Mouse (Mus musculus): ENCODE results near the gene Tnfsfm13. TPM values are rescaled to one million over a fixed set of nuclear protein-coding genes. Genes with fewer than 3 reads are reported as not detected.
A peak's percentile ranks its signal among the peaks of the same experiment; 100 is the strongest.

Gene Tnfsfm13
- polyA plus RNA-seq, 1 experiment, result 43.9 TPM

DNA sequence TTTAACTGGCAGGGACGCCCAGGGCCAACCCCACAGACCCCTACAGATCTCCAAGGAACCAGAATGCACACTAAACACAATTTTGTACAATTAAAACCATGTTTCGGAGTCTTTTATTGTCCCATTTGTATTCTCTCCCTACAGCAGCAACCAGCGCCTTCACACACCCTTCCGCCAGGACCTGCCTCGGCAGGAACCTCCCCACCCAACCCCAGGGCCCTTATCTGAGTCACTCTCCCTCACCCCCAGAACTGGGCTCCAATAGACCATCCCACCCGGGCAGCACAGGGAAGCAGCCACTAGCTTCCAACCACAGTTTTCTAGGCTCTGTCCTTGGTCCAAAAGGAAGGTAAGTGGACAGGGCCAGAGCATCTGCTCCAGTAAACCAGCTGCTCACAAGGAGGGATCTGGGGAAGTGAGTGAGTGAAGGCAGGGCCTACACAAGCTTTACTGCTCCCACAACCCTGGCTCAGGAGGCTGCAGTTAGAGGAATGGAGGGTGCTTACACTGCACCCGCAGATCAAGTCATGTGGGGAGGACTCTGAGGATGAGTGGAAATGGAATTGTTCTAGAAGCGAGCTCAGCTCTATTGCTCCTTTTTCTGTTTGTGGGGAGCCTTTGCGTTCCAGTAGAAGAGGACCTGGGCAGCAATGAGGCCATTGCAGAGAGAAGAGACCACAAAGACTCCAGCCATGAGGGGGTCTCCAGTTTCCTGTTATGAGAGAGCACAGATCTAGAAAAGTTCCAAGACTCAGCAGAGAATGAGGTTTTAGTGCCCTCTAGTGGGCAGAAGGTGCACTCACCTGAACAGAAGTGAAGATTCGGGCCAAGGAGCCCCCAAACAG, 39.1 kb downstream of the Tnfsfm13 start:
- peak; percentile 73 for TF ChIP-seq CTCF (IDR thresholded peaks at IDR 0.05; ENCODE audit: low read depth, low read length)
- TF ChIP-seq POLR2A (IDR thresholded peaks at IDR 0.05; ENCODE audit: borderline replicate concordance, low read depth, low read length), result no peak
- Histone ChIP-seq H3K4me1 (ENCODE audit: control insufficient read depth, insufficient read depth, low read length) (peaks cover 12% of the 10 kb centered on the region), H3K4me3 (ENCODE audit: insufficient read depth, low read length) (no peak overlapping the region), H3K27ac (ENCODE audit: insufficient read depth, low read depth, low read length) (no peak overlapping the region)

DNA sequence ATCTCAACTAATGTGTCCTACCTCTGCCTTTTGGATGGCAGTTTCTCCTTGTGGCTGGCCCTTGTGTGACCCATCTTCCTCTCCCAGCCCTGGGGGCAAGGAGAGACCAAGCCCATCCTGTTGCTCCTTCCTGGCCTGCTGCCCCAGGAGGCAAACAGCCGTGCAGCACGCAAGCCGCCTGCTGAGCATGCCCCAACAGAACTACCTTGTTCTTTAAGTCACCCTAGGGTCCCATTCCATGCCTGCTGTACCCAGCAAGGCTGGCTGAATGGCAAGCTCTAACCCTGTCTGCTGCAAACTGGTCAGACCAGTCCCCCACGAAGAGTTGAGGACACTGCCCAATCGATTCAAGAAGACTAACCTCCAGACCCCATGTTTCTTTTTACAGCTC, 39.8 kb downstream of the Tnfsfm13 start:
- H3K4me3 ChIP-seq (ENCODE audit: insufficient read depth, low read length), result no peak overlapping the region
- TF ChIP-seq POLR2A (IDR thresholded peaks at IDR 0.05; ENCODE audit: borderline replicate concordance, low read depth, low read length) (no peak), CTCF (IDR thresholded peaks at IDR 0.05; ENCODE audit: low read depth, low read length) (no peak)
- no peak overlapping the region for H3K27ac ChIP-seq (ENCODE audit: insufficient read depth, low read depth, low read length)
- peaks cover 12% of the 10 kb centered on the region for H3K4me1 ChIP-seq (ENCODE audit: control insufficient read depth, insufficient read depth, low read length)

DNA sequence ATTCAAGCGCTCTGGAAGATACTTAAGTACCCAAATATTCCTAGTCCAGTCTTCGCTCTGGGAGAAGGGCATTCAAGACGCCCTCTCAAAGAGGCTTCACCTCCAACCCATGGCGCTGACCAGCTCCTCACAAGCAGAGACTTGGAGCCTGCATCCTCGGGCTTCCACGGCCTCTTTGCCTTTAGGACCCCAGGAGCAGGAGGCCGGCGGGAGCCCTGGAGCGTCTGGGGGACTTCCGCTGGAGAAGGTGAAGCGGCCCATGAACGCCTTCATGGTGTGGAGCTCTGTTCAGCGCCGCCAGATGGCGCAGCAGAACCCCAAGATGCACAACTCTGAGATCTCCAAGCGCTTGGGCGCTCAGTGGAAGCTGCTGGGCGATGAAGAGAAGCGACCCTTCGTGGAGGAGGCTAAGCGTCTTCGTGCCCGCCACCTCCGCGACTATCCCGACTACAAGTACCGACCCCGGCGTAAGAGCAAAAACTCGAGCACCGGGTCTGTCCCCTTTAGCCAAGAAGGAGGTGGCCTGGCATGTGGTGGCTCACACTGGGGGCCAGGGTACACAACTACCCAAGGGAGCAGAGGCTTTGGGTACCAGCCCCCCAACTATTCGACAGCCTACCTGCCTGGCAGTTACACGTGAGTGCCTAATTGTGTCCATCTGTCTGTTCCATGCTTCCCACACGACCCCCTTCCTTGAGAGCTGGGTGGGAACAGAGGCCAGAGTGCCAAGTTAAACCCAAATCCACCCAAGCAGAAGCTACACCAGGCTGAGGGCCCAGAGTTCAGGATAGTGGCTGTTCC, 40.4 kb downstream of the Tnfsfm13 start, which contains the start of gene Sox15:
Sox15 (plus strand) TSS at position 51 of the 801 bp plus-strand sequence.
- Histone ChIP-seq H3K27ac (ENCODE audit: insufficient read depth, low read depth, low read length) (peak within 1 kb of the TSS; percentile 64), H3K4me3 (ENCODE audit: insufficient read depth, low read length) (no peak within 1 kb of the TSS), H3K4me1 (ENCODE audit: control insufficient read depth, insufficient read depth, low read length) (peaks cover 12% of the 10 kb centered on the region)
- TF ChIP-seq POLR2A (IDR thresholded peaks at IDR 0.05; ENCODE audit: borderline replicate concordance, low read depth, low read length), result no peak
- no peak for TF ChIP-seq CTCF (IDR thresholded peaks at IDR 0.05; ENCODE audit: low read depth, low read length)

DNA sequence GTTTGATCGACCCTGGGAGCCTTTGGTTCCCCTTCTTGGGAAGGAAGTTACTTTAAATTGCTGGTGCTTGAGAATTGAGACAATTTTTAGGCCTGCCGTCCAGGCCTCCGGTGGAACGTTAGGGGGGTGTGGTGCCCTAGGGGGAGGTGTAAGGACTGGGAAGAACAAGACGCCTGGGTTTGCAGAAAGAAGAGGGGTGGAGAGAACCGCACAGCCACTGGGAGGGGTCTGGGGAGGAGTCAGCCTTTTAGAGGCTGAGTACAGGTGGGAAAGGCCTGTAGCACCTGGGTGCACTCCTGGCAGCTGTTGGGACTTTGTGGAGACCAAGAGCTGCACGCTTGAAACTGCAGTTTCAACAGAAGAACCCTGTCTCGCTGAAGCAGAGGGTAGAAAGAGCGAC, 41.1 kb downstream of the Tnfsfm13 start:
- peak overlapping the region; percentile 64 for H3K27ac ChIP-seq (ENCODE audit: insufficient read depth, low read depth, low read length)

DNA sequence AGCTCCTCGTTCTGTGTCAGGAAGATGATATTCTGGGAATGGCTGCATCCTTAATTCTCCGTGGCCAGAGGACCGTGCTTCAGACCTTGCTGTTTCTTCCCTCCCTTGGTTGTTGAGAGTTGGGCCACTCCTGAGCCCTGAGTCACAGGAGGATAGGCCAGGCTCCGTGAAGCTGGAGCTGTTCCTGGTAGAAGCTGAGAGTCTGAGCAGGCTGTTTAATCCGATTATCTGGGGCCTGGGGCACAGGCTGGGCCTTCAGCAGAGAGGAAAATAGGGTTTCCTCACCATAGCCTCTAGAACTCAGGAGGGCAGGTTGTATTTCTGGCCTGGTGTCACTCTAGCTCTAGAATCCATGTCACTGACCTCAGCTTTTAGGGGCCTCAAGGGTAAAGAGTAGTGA, 42.5 kb downstream of the Tnfsfm13 start:
- peaks cover 12% of the 10 kb centered on the region for H3K4me1 ChIP-seq (ENCODE audit: control insufficient read depth, insufficient read depth, low read length)
- TF ChIP-seq POLR2A (IDR thresholded peaks at IDR 0.05; ENCODE audit: borderline replicate concordance, low read depth, low read length) (no peak), CTCF (IDR thresholded peaks at IDR 0.05; ENCODE audit: low read depth, low read length) (no peak)
- H3K27ac ChIP-seq (ENCODE audit: insufficient read depth, low read depth, low read length), result no peak overlapping the region
- H3K4me3 ChIP-seq (ENCODE audit: insufficient read depth, low read length), result no peak overlapping the region

More for the DNA sequence above, 41.1 kb downstream of the Tnfsfm13 start:
- H3K4me1 ChIP-seq (ENCODE audit: control insufficient read depth, insufficient read depth, low read length), result peaks cover 12% of the 10 kb centered on the region
- no peak for TF ChIP-seq CTCF (IDR thresholded peaks at IDR 0.05; ENCODE audit: low read depth, low read length)
- TF ChIP-seq POLR2A (IDR thresholded peaks at IDR 0.05; ENCODE audit: borderline replicate concordance, low read depth, low read length), result no peak
- no peak overlapping the region for H3K4me3 ChIP-seq (ENCODE audit: insufficient read depth, low read length)

DNA sequence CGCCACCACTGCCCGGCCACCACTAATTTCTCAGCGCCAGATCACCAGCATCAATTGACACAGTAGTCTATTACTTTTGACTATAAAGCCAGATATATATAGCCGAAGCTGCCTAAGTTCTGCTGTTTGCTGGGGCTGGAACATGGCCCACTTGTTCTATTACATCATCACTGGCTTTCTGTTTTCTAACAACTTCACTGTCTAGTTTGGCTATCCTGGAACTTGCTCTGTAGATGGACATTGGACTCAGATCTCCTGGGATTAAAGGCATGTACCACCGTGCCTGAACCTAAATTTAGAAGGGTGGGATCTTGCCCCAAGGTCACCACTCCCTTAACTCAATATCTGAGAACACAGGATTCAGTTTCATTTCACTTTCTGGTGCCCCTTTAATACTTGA, 50.0 kb downstream of the Tnfsfm13 start:
- H3K4me1 ChIP-seq (ENCODE audit: control insufficient read depth, insufficient read depth, low read length), result no peaks in the 10 kb centered on the region
- TF ChIP-seq POLR2A (IDR thresholded peaks at IDR 0.05; ENCODE audit: borderline replicate concordance, low read depth, low read length), result no peak
- no peak for TF ChIP-seq CTCF (IDR thresholded peaks at IDR 0.05; ENCODE audit: low read depth, low read length)
- H3K27ac ChIP-seq (ENCODE audit: insufficient read depth, low read depth, low read length), result no peak overlapping the region
- H3K4me3 ChIP-seq (ENCODE audit: insufficient read depth, low read length), result no peak overlapping the region

DNA sequence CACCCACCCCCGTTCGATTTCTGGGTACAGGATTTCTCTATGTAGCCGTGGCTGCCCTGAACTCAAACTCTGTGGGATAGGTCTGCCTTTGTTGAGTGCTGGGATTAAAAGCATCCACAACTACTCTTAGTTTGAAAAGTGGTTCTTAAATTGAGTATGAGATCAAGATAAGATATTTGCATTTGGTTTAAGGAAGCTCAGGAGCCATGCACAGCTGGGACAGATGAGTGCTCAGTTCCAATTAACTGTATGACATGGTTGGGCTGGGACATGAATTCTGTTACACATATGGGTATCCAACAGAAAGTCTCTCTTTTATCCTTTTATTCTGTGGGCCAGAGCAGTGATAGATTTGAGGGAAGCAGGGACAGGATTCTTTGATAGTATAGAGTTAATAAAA, 60.4 kb downstream of the Tnfsfm13 start:
- H3K4me3 ChIP-seq (ENCODE audit: insufficient read depth, low read length), result no peak overlapping the region
- TF ChIP-seq CTCF (IDR thresholded peaks at IDR 0.05; ENCODE audit: low read depth, low read length) (no peak), POLR2A (IDR thresholded peaks at IDR 0.05; ENCODE audit: borderline replicate concordance, low read depth, low read length) (no peak)
- H3K4me1 ChIP-seq (ENCODE audit: control insufficient read depth, insufficient read depth, low read length), result peaks cover 11% of the 10 kb centered on the region
- H3K27ac ChIP-seq (ENCODE audit: insufficient read depth, low read depth, low read length), result no peak overlapping the region

DNA sequence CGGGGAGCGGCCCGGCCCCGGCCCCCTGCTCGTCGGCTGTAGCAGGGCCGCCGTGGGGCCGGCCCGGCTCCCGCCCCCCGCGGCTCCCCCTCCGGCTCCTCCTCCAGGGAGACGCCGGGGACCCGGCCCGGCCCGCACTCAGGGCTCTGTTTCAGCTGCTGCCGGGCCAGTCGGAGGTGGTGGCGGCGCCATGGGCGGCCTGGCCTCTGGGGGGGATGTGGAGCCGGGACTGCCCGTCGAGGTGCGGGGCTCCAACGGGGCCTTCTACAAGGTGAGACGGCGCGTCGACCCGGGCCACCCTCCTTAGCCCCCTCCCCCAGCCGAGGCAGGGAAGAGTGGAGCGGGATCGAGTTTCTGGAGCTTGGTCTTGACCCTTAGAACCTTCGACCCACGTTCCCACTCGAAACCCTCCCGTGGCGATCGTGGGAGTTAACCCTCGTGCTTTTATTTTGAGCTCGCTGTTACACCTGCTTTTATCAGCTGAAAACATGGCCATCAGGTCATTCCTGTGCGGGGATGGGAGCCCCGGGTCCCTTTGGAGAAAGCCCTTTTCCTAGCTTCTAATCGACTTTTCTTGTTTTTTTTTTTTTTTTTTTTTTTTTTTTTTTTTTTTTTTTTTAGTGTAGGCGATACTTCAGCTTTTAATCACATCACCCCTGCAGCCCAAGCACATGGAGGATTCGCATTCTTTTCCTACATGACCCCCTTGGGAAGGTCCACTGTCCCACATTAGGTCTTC, 62.6 kb downstream of the Tnfsfm13 start:
- Histone ChIP-seq H3K27ac (ENCODE audit: insufficient read depth, low read depth, low read length) (peak overlapping the region; percentile 61), H3K4me1 (ENCODE audit: control insufficient read depth, insufficient read depth, low read length) (peaks cover 16% of the 10 kb centered on the region), H3K4me3 (ENCODE audit: insufficient read depth, low read length) (peak overlapping the region; percentile 74)
- TF ChIP-seq CTCF (IDR thresholded peaks at IDR 0.05; ENCODE audit: low read depth, low read length), result no peak
- TF ChIP-seq POLR2A (IDR thresholded peaks at IDR 0.05; ENCODE audit: borderline replicate concordance, low read depth, low read length), result no peak

Other genes starting within 250 kb of the Tnfsfm13 start
- 0.72 and 0.76 TPM in 2 replicates for gene Dnah2, start 147.0 kb downstream of the Tnfsfm13 start, polyA plus RNA-seq (2012; ENCODE audit: insufficient read depth, insufficient read length, missing spikeins)
- 0.33 TPM in 1 of 2 replicates, not detected in the other for gene Efnb3, start 135.9 kb downstream of the Tnfsfm13 start, polyA plus RNA-seq (2012; ENCODE audit: insufficient read depth, insufficient read length, missing spikeins)
- gene Wrap53, start 115.8 kb downstream of the Tnfsfm13 start, polyA plus RNA-seq (2012; ENCODE audit: insufficient read depth, insufficient read length, missing spikeins), result 8.2 and 8.8 TPM in 2 replicates
- 76.1 and 79.7 TPM in 2 replicates for gene Trp53, start 115.7 kb downstream of the Tnfsfm13 start, polyA plus RNA-seq (2012; ENCODE audit: insufficient read depth, insufficient read length, missing spikeins)
- gene Atp1b2, start 90.2 kb downstream of the Tnfsfm13 start, polyA plus RNA-seq (2012; ENCODE audit: insufficient read depth, insufficient read length, missing spikeins), result not detected in 2 replicates
- not detected in 2 replicates for gene Shbg, start 78.2 kb downstream of the Tnfsfm13 start, polyA plus RNA-seq (2012; ENCODE audit: insufficient read depth, insufficient read length, missing spikeins)
- gene Sat2, start 74.1 kb downstream of the Tnfsfm13 start, polyA plus RNA-seq (2012; ENCODE audit: insufficient read depth, insufficient read length, missing spikeins), result 2.5 and 4.3 TPM in 2 replicates
- gene Fxr2, start 63.1 kb downstream of the Tnfsfm13 start, polyA plus RNA-seq (2012; ENCODE audit: insufficient read depth, insufficient read length, missing spikeins), result 54.1 and 64.6 TPM in 2 replicates
- gene Sox15, start 40.8 kb downstream of the Tnfsfm13 start, polyA plus RNA-seq (2012; ENCODE audit: insufficient read depth, insufficient read length, missing spikeins), result not detected in 2 replicates
- 64.2 and 68.9 TPM in 2 replicates for gene Mpdu1, start 33.5 kb downstream of the Tnfsfm13 start, polyA plus RNA-seq (2012; ENCODE audit: insufficient read depth, insufficient read length, missing spikeins)
- gene Cd68, start 29.9 kb downstream of the Tnfsfm13 start, polyA plus RNA-seq (2012; ENCODE audit: insufficient read depth, insufficient read length, missing spikeins), result 1,401 and 1,598 TPM in 2 replicates
- gene Eif4a1, start 23.7 kb downstream of the Tnfsfm13 start, polyA plus RNA-seq (2012; ENCODE audit: insufficient read depth, insufficient read length, missing spikeins), result 303 and 319 TPM in 2 replicates
- 120 and 131 TPM in 2 replicates for gene Senp3, start 14.0 kb downstream of the Tnfsfm13 start, polyA plus RNA-seq (2012; ENCODE audit: insufficient read depth, insufficient read length, missing spikeins)
- gene Tnfsf13, start 10.3 kb downstream of the Tnfsfm13 start, polyA plus RNA-seq (2012; ENCODE audit: insufficient read depth, insufficient read length, missing spikeins), result 20.8 and 23.9 TPM in 2 replicates
- 97.6 and 101 TPM in 2 replicates for gene Tnfsf12, start 249 bp downstream of the Tnfsfm13 start, polyA plus RNA-seq (2012; ENCODE audit: insufficient read depth, insufficient read length, missing spikeins)
- 46.5 and 69.7 TPM in 2 replicates for gene Polr2a, start 62.5 kb upstream of the Tnfsfm13 start, polyA plus RNA-seq (2012; ENCODE audit: insufficient read depth, insufficient read length, missing spikeins)
- gene Slc35g3, start 65.9 kb upstream of the Tnfsfm13 start, polyA plus RNA-seq (2012; ENCODE audit: insufficient read depth, insufficient read length, missing spikeins), result not detected in 2 replicates
- gene Zbtb4, start 69.8 kb upstream of the Tnfsfm13 start, polyA plus RNA-seq (2012; ENCODE audit: insufficient read depth, insufficient read length, missing spikeins), result 28.8 and 38.2 TPM in 2 replicates
- 1.0 and 1.8 TPM in 2 replicates for gene Chrnb1, start 99.8 kb upstream of the Tnfsfm13 start, polyA plus RNA-seq (2012; ENCODE audit: insufficient read depth, insufficient read length, missing spikeins)
- 27.9 and 29.7 TPM in 2 replicates for gene Fgf11, start 105.8 kb upstream of the Tnfsfm13 start, polyA plus RNA-seq (2012; ENCODE audit: insufficient read depth, insufficient read length, missing spikeins)
- not detected in 2 replicates for gene Tmem102, start 109.5 kb upstream of the Tnfsfm13 start, polyA plus RNA-seq (2012; ENCODE audit: insufficient read depth, insufficient read length, missing spikeins)
- not detected in 2 replicates for gene Gm39566, start 119.2 kb upstream of the Tnfsfm13 start, polyA plus RNA-seq (2012; ENCODE audit: insufficient read depth, insufficient read length, missing spikeins)
- not detected in 2 replicates for gene Spem2, start 122.4 kb upstream of the Tnfsfm13 start, polyA plus RNA-seq (2012; ENCODE audit: insufficient read depth, insufficient read length, missing spikeins)
- gene Spem1, start 126.1 kb upstream of the Tnfsfm13 start, polyA plus RNA-seq (2012; ENCODE audit: insufficient read depth, insufficient read length, missing spikeins), result not detected in 2 replicates
- gene Nlgn2, start 141.7 kb upstream of the Tnfsfm13 start, polyA plus RNA-seq (2012; ENCODE audit: insufficient read depth, insufficient read length, missing spikeins), result 9.9 and 10.9 TPM in 2 replicates
- 253 and 279 TPM in 2 replicates for gene Tmem256, start 142.4 kb upstream of the Tnfsfm13 start, polyA plus RNA-seq (2012; ENCODE audit: insufficient read depth, insufficient read length, missing spikeins)
- gene Plscr3, start 150.3 kb upstream of the Tnfsfm13 start, polyA plus RNA-seq (2012; ENCODE audit: insufficient read depth, insufficient read length, missing spikeins), result 58.6 and 68.1 TPM in 2 replicates
- not detected in 2 replicates for gene Tnk1, start 162.6 kb upstream of the Tnfsfm13 start, polyA plus RNA-seq (2012; ENCODE audit: insufficient read depth, insufficient read length, missing spikeins)
- gene Tmem95, start 181.9 kb upstream of the Tnfsfm13 start, polyA plus RNA-seq (2012; ENCODE audit: insufficient read depth, insufficient read length, missing spikeins), result not detected in 2 replicates
- gene Kctd11, start 185.3 kb upstream of the Tnfsfm13 start, polyA plus RNA-seq (2012; ENCODE audit: insufficient read depth, insufficient read length, missing spikeins), result 6.3 and 7.1 TPM in 2 replicates
- gene Acap1, start 199.4 kb upstream of the Tnfsfm13 start, polyA plus RNA-seq (2012; ENCODE audit: insufficient read depth, insufficient read length, missing spikeins), result 0.66 TPM in 1 of 2 replicates, not detected in the other
- gene 2810408A11Rik, start 204.9 kb upstream of the Tnfsfm13 start, polyA plus RNA-seq (2012; ENCODE audit: insufficient read depth, insufficient read length, missing spikeins), result 1.4 TPM in 1 of 2 replicates, not detected in the other
- 15.8 and 16.9 TPM in 2 replicates for gene Neurl4, start 205.0 kb upstream of the Tnfsfm13 start, polyA plus RNA-seq (2012; ENCODE audit: insufficient read depth, insufficient read length, missing spikeins)
- gene Gps2, start 217.8 kb upstream of the Tnfsfm13 start, polyA plus RNA-seq (2012; ENCODE audit: insufficient read depth, insufficient read length, missing spikeins), result 92.8 and 103 TPM in 2 replicates
- gene Eif5a, start 225.9 kb upstream of the Tnfsfm13 start, polyA plus RNA-seq (2012; ENCODE audit: insufficient read depth, insufficient read length, missing spikeins), result 326 and 347 TPM in 2 replicates
- not detected in 2 replicates for gene Ybx2, start 239.7 kb upstream of the Tnfsfm13 start, polyA plus RNA-seq (2012; ENCODE audit: insufficient read depth, insufficient read length, missing spikeins)